Mouse (Mus musculus): ENCODE measurements around the gene Tmem94. TPM values are rescaled to one million over a fixed set of nuclear protein-coding genes. Genes with fewer than 3 reads are reported as not detected.

Gene Tmem94
- total and polyA plus RNA-seq, 2 experiments, result 11.0 to 41.9 TPM

DNA sequence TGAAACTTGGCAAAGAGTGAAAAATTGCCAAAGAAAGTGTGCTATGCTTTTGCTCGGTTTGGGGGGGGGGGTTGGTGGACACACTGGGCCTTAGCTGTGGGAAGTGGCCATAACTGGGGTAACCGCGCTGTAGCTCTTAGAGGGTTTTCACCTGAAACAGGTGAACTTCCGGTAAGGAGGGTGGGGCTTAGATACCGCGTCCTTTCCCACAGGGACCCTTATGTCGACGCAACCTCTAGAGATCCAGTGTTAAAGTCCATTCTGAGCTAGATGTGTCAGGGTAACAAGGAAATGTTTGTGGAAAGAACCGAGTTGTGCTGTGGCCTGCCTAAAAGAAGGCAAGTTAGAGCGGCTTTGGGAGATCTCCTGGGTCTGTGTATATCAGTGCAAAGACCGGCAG is 59.6 kb downstream of the Tmem94 start:
- no peaks in the 10 kb centered on the region for H3K27me3 ChIP-seq (ENCODE audit: control insufficient read depth, insufficient read depth, low read length)
- H3K9ac ChIP-seq (ENCODE audit: low read depth, low read length), result peak overlapping the region; percentile 94
- H3K36me3 ChIP-seq (ENCODE audit: control insufficient read depth, insufficient read depth, low read length), result no peaks in the 10 kb centered on the region
- peak; percentile 52 for DNase-seq (ENCODE audit: extremely low read depth, low read depth, low spot score)
- TF ChIP-seq POLR2A (IDR thresholded peaks at IDR 0.05; ENCODE audit: extremely low read depth, insufficient read depth, low read length) (no peak), CTCF (IDR thresholded peaks at IDR 0.05; ENCODE audit: low read depth, low read length) (no peak)
- H3K79me2 ChIP-seq (ENCODE audit: control insufficient read depth, insufficient read depth, low read length), result peaks cover 33% of the 10 kb centered on the region; the same call in 1 of the 2 replicates
- peaks cover 2% of the 10 kb centered on the region for H3K4me1 ChIP-seq (ENCODE audit: control insufficient read depth, insufficient read depth, low read length)
- H3K27ac ChIP-seq (replicated peaks; ENCODE audit: insufficient read depth, low read depth, low read length), result peak overlapping the region; percentile 98
- 13% methylated on average over 11 of the region's 11 CpGs for WGBS
- peak overlapping the region; percentile 92 for H3K4me3 ChIP-seq (ENCODE audit: insufficient read depth, low read depth, low read length)

DNA sequence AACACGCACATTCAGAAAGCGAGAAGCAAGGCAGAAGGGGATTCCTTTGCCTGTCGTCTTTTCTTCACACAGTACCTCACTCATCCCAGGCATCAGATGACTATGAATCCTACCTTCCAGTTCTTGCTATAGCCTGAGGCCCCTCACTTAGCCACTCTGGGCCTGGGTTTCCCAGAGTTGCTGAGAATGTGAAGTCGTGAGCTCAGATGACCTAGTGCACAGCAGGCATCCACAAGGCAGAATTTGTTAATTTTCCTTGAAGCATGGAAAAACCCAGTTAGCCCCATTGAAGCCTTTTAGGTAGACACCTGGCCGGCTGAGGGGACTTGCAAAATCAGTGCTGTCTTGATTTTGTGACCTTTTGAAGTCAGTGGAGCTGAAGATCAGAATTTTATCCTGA is 61.3 kb downstream of the Tmem94 start:
- Histone ChIP-seq H3K4me1 (ENCODE audit: control insufficient read depth, insufficient read depth, low read length) (peaks cover 13% of the 10 kb centered on the region), H3K79me2 (ENCODE audit: control insufficient read depth, insufficient read depth, low read length) (peaks cover 41% of the 10 kb centered on the region; the same call in 1 of the 2 replicates), H3K36me3 (ENCODE audit: control insufficient read depth, insufficient read depth, low read length) (no peaks in the 10 kb centered on the region), H3K27ac (replicated peaks; ENCODE audit: insufficient read depth, low read depth, low read length) (no peak overlapping the region), H3K9ac (ENCODE audit: low read depth, low read length) (no peak overlapping the region), H3K27me3 (ENCODE audit: control insufficient read depth, insufficient read depth, low read length) (no peaks in the 10 kb centered on the region), H3K4me3 (ENCODE audit: insufficient read depth, low read depth, low read length) (no peak overlapping the region)
- no peak for DNase-seq (ENCODE audit: extremely low read depth, low read depth, low spot score)
- 86% methylated on average over 5 of the region's 5 CpGs for WGBS
- TF ChIP-seq POLR2A (IDR thresholded peaks at IDR 0.05; ENCODE audit: extremely low read depth, insufficient read depth, low read length) (no peak), CTCF (IDR thresholded peaks at IDR 0.05; ENCODE audit: low read depth, low read length) (no peak)

DNA sequence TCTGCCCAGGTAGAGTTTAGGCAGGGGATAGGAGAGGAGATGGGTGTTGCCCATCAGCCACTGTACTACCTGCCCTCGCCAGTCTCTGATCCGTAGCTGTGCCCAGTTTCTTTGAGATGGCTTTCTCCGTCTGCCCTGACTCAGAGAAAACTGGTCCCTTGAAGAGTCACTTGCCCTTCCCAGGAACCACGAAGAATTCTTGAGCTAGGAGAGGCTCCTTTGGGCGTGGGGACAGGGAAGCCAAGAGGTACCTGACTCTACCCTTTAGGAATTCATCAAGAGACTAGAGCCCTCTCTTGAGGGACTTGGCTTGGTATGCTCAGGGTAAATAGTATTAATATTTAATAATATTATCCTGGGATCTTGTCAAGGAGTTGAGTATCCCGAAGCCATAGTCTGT is 62.4 kb downstream of the Tmem94 start:
- Histone ChIP-seq H3K4me3 (ENCODE audit: insufficient read depth, low read depth, low read length) (no peak overlapping the region), H3K9ac (ENCODE audit: low read depth, low read length) (no peak overlapping the region), H3K79me2 (ENCODE audit: control insufficient read depth, insufficient read depth, low read length) (peaks cover 41% of the 10 kb centered on the region; the same call in 1 of the 2 replicates), H3K27me3 (ENCODE audit: control insufficient read depth, insufficient read depth, low read length) (no peaks in the 10 kb centered on the region), H3K27ac (replicated peaks; ENCODE audit: insufficient read depth, low read depth, low read length) (no peak overlapping the region), H3K4me1 (ENCODE audit: control insufficient read depth, insufficient read depth, low read length) (peaks cover 21% of the 10 kb centered on the region), H3K36me3 (ENCODE audit: control insufficient read depth, insufficient read depth, low read length) (no peaks in the 10 kb centered on the region)
- TF ChIP-seq CTCF (IDR thresholded peaks at IDR 0.05; ENCODE audit: low read depth, low read length) (no peak), POLR2A (IDR thresholded peaks at IDR 0.05; ENCODE audit: extremely low read depth, insufficient read depth, low read length) (no peak)
- WGBS, result 89% methylated on average over 6 of the region's 6 CpGs
- no peak for DNase-seq (ENCODE audit: extremely low read depth, low read depth, low spot score)

DNA sequence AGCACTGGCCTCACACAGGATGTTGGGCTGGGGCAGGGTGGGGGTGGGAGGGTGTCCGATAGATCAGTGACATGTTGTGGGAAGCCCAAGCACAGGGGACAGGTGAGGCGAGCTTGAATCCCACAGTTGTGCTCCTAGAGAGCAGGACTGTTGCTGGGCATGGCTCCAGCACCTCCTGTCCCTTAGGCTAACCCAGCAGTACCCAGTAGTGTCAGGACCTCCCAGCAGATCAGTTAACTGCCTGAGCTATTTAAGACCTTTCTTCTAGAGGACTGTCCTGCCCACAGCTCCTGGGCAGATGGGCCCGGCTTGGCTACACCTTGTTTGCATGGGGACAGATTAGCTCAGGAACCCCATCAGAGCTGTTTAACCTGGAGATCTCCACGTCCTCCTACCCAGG is 63.8 kb downstream of the Tmem94 start:
- H3K27ac ChIP-seq (replicated peaks; ENCODE audit: insufficient read depth, low read depth, low read length), result no peak overlapping the region
- no peak overlapping the region for H3K9ac ChIP-seq (ENCODE audit: low read depth, low read length)
- WGBS, result 59% methylated on average over 4 of the region's 4 CpGs
- DNase-seq (ENCODE audit: extremely low read depth, low read depth, low spot score), result no peak
- H3K4me3 ChIP-seq (ENCODE audit: insufficient read depth, low read depth, low read length), result no peak overlapping the region
- H3K79me2 ChIP-seq (ENCODE audit: control insufficient read depth, insufficient read depth, low read length), result peaks cover 46% of the 10 kb centered on the region; the same call in 1 of the 2 replicates
- H3K4me1 ChIP-seq (ENCODE audit: control insufficient read depth, insufficient read depth, low read length), result peaks cover 31% of the 10 kb centered on the region
- H3K36me3 ChIP-seq (ENCODE audit: control insufficient read depth, insufficient read depth, low read length), result no peaks in the 10 kb centered on the region
- no peaks in the 10 kb centered on the region for H3K27me3 ChIP-seq (ENCODE audit: control insufficient read depth, insufficient read depth, low read length)
- TF ChIP-seq CTCF (IDR thresholded peaks at IDR 0.05; ENCODE audit: low read depth, low read length) (no peak), POLR2A (IDR thresholded peaks at IDR 0.05; ENCODE audit: extremely low read depth, insufficient read depth, low read length) (no peak)

DNA sequence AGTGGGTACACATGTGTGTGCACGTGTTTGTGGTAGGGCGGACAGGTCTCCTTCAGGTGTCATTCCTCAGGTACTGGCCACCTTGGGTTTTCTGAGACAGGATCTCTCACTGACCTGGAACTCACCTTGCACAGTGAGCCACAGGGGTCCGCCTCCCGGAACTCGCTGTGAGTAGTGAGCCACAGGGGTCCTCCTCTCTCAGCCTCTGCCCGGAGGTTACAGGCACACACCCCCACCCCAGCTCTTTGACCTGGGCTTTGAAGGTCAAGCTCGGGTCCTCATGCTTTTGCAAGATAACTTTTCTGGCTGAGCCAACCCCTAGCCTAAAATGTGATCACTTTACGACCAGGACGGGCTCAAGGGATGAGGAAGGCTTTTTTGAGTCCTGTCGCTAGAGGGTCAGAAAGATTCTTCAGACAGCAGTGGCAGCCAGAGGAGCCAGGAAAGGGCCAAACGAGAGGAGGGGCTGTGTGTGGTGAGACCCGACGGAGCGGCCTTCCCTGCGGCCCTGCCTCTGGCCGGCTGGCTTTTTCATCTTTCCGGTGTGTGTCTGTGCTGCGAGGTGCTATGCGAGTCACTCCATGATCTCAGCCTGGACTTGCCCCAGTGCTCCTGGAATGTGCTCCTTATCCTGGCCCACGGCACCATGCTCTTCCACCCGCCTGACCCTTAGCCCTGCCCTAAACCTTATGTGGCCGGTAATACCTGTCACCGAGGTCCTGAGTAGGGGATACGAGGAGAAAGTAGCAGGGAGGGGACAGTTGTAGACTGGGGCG is 65.5 kb downstream of the Tmem94 start:
- TF ChIP-seq CTCF (IDR thresholded peaks at IDR 0.05; ENCODE audit: low read depth, low read length) (no peak), POLR2A (IDR thresholded peaks at IDR 0.05; ENCODE audit: extremely low read depth, insufficient read depth, low read length) (no peak)
- no peaks in the 10 kb centered on the region for H3K36me3 ChIP-seq (ENCODE audit: control insufficient read depth, insufficient read depth, low read length)
- 36% methylated on average over 25 of the region's 25 CpGs for WGBS
- peaks cover 31% of the 10 kb centered on the region for H3K4me1 ChIP-seq (ENCODE audit: control insufficient read depth, insufficient read depth, low read length)
- peaks cover 40% of the 10 kb centered on the region; the same call in 1 of the 2 replicates for H3K79me2 ChIP-seq (ENCODE audit: control insufficient read depth, insufficient read depth, low read length)
- peak; percentile 57 for DNase-seq (ENCODE audit: extremely low read depth, low read depth, low spot score)
- no peak overlapping the region for H3K4me3 ChIP-seq (ENCODE audit: insufficient read depth, low read depth, low read length)
- no peaks in the 10 kb centered on the region for H3K27me3 ChIP-seq (ENCODE audit: control insufficient read depth, insufficient read depth, low read length)
- H3K27ac ChIP-seq (replicated peaks; ENCODE audit: insufficient read depth, low read depth, low read length), result peak overlapping the region; percentile 26
- H3K9ac ChIP-seq (ENCODE audit: low read depth, low read length), result peak overlapping the region; percentile 7; the same call in 1 of the 2 replicates

DNA sequence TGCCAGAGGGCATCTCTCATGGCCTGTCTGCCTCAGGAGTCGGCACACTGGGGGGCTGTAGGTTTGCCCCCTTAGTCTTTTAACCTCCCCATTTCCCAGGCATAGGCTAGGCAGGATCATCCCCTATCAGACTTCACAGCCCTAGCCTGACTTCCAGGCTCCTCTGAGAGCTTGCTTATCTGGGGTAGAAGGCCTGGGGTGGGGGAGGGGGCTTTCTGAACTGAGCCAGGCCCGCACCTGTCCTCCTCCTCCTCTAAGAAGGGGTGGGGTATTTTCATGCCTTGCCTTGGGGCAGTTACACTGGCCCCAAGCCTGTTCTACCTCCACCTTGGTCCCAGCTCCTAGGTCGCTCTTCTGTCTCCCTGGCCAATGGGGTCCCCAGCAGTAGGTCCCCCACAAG is 66.3 kb downstream of the Tmem94 start:
- Histone ChIP-seq H3K4me1 (ENCODE audit: control insufficient read depth, insufficient read depth, low read length) (peaks cover 31% of the 10 kb centered on the region), H3K79me2 (ENCODE audit: control insufficient read depth, insufficient read depth, low read length) (peaks cover 35% of the 10 kb centered on the region; the same call in 1 of the 2 replicates), H3K36me3 (ENCODE audit: control insufficient read depth, insufficient read depth, low read length) (no peaks in the 10 kb centered on the region), H3K4me3 (ENCODE audit: insufficient read depth, low read depth, low read length) (no peak overlapping the region), H3K27ac (replicated peaks; ENCODE audit: insufficient read depth, low read depth, low read length) (peak overlapping the region; percentile 95), H3K9ac (ENCODE audit: low read depth, low read length) (peak overlapping the region; percentile 38), H3K27me3 (ENCODE audit: control insufficient read depth, insufficient read depth, low read length) (no peaks in the 10 kb centered on the region)
- no peak for DNase-seq (ENCODE audit: extremely low read depth, low read depth, low spot score)
- WGBS, result 39% methylated on average over 3 of the region's 3 CpGs
- no peak for TF ChIP-seq POLR2A (IDR thresholded peaks at IDR 0.05; ENCODE audit: extremely low read depth, insufficient read depth, low read length)
- no peak for TF ChIP-seq CTCF (IDR thresholded peaks at IDR 0.05; ENCODE audit: low read depth, low read length)
